Mouse (Mus musculus) megakaryocyte, embryonic 14.5 days (primary cell): ENCODE results near the gene RPS10-NUDT3.

Experiments used
- FLI1 ChIP-seq: IDR thresholded peaks from 2 replicates; pipeline ENCODE4 v1.6.1; 2012; ENCODE audit warnings: low read length, inconsistent platforms, mixed read lengths
- GATA1 ChIP-seq: IDR thresholded peaks from 3 replicates; pipeline ENCODE4 v1.6.1; 2012; ENCODE audit warnings: mixed read lengths, low read length, inconsistent platforms, borderline replicate concordance

GRCm38 (mm10) chr17:27676270-27676669 lies 41.2 kb upstream of the RPS10-NUDT3 start:
- TF ChIP-seq GATA1, result no peak
- no peak for TF ChIP-seq FLI1
